Mouse (Mus musculus) lung, embryonic 14.5 days (tissue): Measurements from ENCODE around the gene Elmod3. TPM values are rescaled to one million over a fixed set of nuclear protein-coding genes. Genes with fewer than 3 reads are reported as not detected.
A peak's percentile ranks its signal among the peaks of the same experiment; 100 is the strongest.

Experiments used
- ATAC-seq: fragments of 200-750 bp; cut with Nextera tagmentation; 2 replicates; pipeline ENCODE4 v1.8.0; 2017; ENCODE audit warnings: mild to moderate bottlenecking, moderate TSS enrichment, moderate library complexity; ENCODE audit not compliant: insufficient read depth
- DNase-seq: peaks from one replicate; pipeline ENCODE4 v3.0.0-alpha.2; 2015
- H3K27ac ChIP-seq: fragments of 300-500 bp; sonication (generic); 2 replicates; pipeline ENCODE4 v1.5.1; 2014; ENCODE audit warnings: low read depth, mild to moderate bottlenecking, moderate library complexity
- H3K27me3 ChIP-seq: fragments of 300-500 bp; sonication (generic); 2 replicates; pipeline ENCODE4 v1.6.1; 2014; ENCODE audit warnings: low read length, control low read depth; ENCODE audit not compliant: insufficient read depth
- H3K36me3 ChIP-seq: fragments of 300-500 bp; sonication (generic); 2 replicates; pipeline ENCODE4 v1.6.1; 2014; ENCODE audit warnings: control low read depth; ENCODE audit not compliant: insufficient read depth
- H3K4me1 ChIP-seq: fragments of 300-500 bp; sonication (generic); 2 replicates; pipeline ENCODE4 v1.6.1; 2014; ENCODE audit warnings: antibody characterized with exemption, control low read depth; ENCODE audit not compliant: insufficient read depth
- H3K4me2 ChIP-seq: fragments of 300-500 bp; sonication (generic); 2 replicates; pipeline ENCODE4 v1.6.1; 2014; ENCODE audit warnings: mild to moderate bottlenecking
- H3K4me3 ChIP-seq: fragments of 300-500 bp; sonication (generic); 2 replicates; pipeline ENCODE4 v1.5.1; 2014; ENCODE audit warnings: low read depth, low read length
- H3K9ac ChIP-seq: fragments of 300-500 bp; sonication (generic); 2 replicates; pipeline ENCODE4 v1.6.1; 2014
- H3K9me3 ChIP-seq: fragments of 300-500 bp; sonication (generic); 2 replicates; pipeline ENCODE4 v1.6.1; 2016; ENCODE audit warnings: low read depth, low read length, control low read depth
- CTCF ChIP-seq: IDR thresholded peaks from 2 replicates; pipeline ENCODE4 v1.5.1; 2016; ENCODE audit warnings: antibody characterized with exemption, low read depth
- WGBS: fragments of 180-500 bp; shearing (Covaris S2); extraction: QIAGEN DNeasy Blood & Tissue Kit; methylation state at CpG from one replicate; pipeline ENCODE4 v1.1.7; 2014; 5-methylcytosine and 5-hydroxymethylcytosine counted together
- polyA plus RNA-seq: library from polyadenylated mRNA; unstranded; fragments of >200 nt; fragmentation: Nextera tagmentation; extraction: Ambion mirVana; gene quantifications from 2 replicates; pipeline ENCODE4 v1.2.1, GENCODE M21; 2014

Gene Elmod3
- polyA plus RNA-seq: 15.9 and 16.2 TPM in 2 replicates

DNA sequence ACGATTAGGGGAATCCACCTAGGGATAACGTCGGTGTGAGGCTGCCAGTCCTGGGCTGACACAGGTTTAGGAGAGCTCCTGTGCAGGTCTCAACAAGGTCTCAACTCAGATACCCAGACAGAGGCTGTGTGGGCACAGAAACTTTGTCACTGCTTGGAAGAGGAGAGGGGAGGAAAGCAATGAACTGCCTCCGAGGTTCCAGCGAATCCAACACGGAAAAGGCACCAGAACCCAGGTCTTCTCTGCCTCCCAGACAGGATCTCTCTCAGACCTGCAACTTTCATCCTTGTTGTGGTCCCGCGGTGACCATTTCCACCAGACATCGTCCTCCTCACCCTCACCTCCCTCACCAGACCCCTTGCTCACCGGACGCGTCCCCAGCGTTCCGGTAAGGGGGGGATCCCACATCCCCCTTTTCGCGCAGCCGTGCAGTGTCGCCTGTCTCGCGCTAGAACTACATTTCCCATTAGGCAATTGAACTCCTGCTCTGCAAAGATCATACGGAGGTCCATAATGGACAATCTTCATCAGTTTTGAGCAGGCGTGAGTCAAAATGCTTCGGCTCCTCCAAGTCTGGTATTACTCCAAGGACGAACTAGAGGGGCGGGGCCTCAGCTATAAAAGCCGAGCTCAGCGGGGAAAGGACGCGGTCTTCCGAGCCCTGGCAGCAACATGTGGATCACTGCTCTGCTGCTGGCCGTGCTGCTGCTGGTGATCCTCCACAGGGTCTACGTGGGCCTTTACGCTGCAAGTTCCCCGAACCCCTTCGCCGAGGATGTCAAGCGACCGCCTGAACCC, at the start of gene Elmod3, which contains the start of gene Retsat:
Gene Elmod3 (minus strand): TSS at position 458 of the 798 bp plus-strand sequence.
Gene Retsat (plus strand): TSS at position 520 of the 798 bp plus-strand sequence.
- H3K9ac ChIP-seq: peak within 1 kb of the TSS; percentile 64
- H3K4me3 ChIP-seq: peak within 1 kb of the TSS; percentile 65
- peak; percentile 90 for ATAC-seq
- under 1% methylated on average over 38 of the region's 38 CpGs for WGBS
- no peaks in the 10 kb centered on the region for H3K9me3 ChIP-seq
- 0 out of 2 replicates have a peak, but pooled peaks cover 2% of the 10 kb centered on the region for H3K36me3 ChIP-seq
- H3K4me1 ChIP-seq: 0 out of 2 replicates have a peak, but pooled peaks cover 10% of the 10 kb centered on the region
- peak within 1 kb of the TSS; percentile 85 for H3K27ac ChIP-seq
- peak; percentile 99 for DNase-seq
- H3K27me3 ChIP-seq: no peaks in the 10 kb centered on the region
- H3K4me2 ChIP-seq: peak within 1 kb of the TSS; percentile 79
- TF ChIP-seq CTCF: no peak

DNA sequence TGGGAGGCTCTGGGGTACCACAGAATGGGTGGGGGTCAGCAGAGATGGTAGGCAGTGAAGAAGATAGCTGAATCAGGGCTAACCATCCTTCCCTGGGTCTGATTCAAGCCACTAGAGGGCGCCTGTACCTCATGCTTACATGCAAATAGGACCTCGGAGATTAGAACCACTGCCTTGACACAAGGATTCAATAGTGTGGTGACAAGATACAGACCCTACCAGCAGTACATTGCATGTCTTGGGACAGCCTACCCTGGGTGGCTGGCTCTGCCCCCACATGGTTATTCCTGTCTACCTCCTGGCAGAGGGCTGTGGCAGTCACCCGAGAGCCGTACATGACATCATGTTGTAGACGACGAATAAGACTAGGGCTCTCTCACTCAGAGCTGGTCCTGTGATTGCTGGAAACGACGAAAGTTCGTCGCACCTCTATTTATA, 49.2 kb upstream of the Elmod3 start:
- no peak overlapping the region for H3K4me3 ChIP-seq
- H3K4me1 ChIP-seq: no peaks in the 10 kb centered on the region; the same call in 1 of the 2 replicates
- H3K27me3 ChIP-seq: no peaks in the 10 kb centered on the region
- H3K9ac ChIP-seq: no peak overlapping the region
- TF ChIP-seq CTCF: peak; percentile 91
- H3K9me3 ChIP-seq: no peaks in the 10 kb centered on the region
- peak; percentile 90 for DNase-seq
- peak; percentile 74; the same call in 1 of the 2 replicates for ATAC-seq
- H3K4me2 ChIP-seq: no peak overlapping the region
- H3K36me3 ChIP-seq: peaks cover 5% of the 10 kb centered on the region; the same call in 1 of the 2 replicates
- 44% methylated on average over 10 of the region's 10 CpGs for WGBS
- no peak overlapping the region for H3K27ac ChIP-seq

DNA sequence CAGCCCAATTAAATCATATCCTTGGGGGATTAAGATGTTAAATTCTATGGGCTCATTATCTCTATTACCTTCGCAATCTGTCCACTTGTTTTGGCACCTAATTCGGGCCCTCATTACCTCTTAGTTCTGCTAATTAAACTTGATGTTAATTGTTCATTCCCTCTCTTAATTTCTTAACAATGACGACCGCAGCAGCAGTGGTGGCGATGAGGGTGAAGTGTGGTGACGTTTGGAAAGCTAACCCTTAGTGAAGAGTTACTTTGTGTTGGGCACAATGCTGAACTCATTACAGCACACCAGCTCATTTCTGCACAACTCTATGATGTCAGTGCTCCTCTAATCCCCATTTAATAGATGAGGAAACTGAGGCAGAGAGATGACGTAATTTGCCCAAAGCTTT, 47.2 kb upstream of the Elmod3 start:
- no peak overlapping the region for H3K4me3 ChIP-seq
- no peak overlapping the region for H3K27ac ChIP-seq
- DNase-seq (no peak), ATAC-seq (no peak)
- H3K36me3 ChIP-seq: peaks cover 5% of the 10 kb centered on the region; the same call in 1 of the 2 replicates
- H3K4me2 ChIP-seq: no peak overlapping the region
- H3K9ac ChIP-seq: no peak overlapping the region
- 89% methylated on average over 7 of the region's 7 CpGs for WGBS
- no peaks in the 10 kb centered on the region for H3K9me3 ChIP-seq
- TF ChIP-seq CTCF: no peak
- no peaks in the 10 kb centered on the region for H3K27me3 ChIP-seq
- H3K4me1 ChIP-seq: no peaks in the 10 kb centered on the region; the same call in 1 of the 2 replicates

DNA sequence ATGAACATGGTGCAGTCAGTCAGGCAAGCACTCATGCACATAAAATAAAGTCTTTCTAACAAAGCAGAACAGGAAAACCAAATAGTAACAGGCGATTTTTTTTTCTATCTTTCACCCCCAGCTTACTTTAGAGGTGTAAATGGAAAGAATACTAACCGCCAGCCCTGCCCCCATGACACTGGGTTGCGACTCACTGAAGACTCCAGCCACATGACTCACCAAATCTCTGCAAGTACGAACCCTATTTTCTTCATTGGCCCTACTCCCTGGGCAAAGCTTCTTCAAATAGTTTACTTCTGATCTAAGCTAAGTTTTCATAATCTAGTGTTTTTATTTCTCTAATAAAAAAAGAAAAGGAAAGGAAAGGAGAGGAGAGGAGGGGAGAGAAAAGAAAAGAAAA, 46.4 kb upstream of the Elmod3 start:
- no peak overlapping the region for H3K9ac ChIP-seq
- H3K27me3 ChIP-seq: no peaks in the 10 kb centered on the region
- WGBS: 70% methylated on average over 4 of the region's 4 CpGs

DNA sequence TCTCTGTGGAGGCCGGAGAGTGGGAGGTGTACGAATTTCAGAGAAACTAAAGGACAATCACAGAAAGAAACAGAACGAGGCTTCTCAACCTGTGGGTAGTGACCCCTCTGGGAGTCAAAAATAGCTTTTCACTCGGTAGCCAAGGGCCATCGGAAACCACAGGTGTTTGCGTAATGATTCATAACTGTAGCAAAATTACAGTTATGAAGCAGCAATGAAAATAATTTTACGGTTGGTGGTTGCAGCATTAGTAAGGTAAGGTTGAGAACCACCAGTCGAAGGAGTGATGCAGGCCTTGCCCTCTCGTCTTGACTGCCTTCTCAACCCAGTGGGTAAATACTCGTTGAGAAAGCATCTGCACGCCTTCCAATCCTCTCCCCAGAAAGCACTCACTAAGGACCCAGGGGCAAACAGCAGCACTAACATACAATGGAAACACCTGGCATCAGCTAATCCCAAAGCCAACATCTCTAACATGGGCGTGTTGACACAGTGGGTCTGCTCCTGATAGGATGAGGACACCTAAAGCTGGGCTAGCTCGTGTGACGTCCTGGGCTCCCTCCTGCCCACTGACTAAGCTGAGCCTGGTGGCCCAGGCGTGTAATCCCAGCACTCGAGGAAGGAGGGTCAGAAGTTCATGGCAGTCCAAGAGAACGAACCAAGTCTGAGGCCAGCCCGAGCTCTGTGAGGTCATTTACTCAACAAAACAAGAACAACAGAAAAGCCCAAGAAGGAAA, 43.2 kb upstream of the Elmod3 start:
- no peak for TF ChIP-seq CTCF
- DNase-seq (peak; percentile 26), ATAC-seq (peak; percentile 57)
- Histone ChIP-seq H3K27me3 (no peaks in the 10 kb centered on the region), H3K4me1 (no peaks in the 10 kb centered on the region), H3K36me3 (no peaks in the 10 kb centered on the region), H3K4me2 (no peak overlapping the region), H3K9ac (no peak overlapping the region), H3K9me3 (no peaks in the 10 kb centered on the region), H3K27ac (peak overlapping the region; percentile 48), H3K4me3 (no peak overlapping the region)
- WGBS: 64% methylated on average over 18 of the region's 18 CpGs

More for the DNA sequence above, 46.4 kb upstream of the Elmod3 start:
- ATAC-seq: no peak
- no peaks in the 10 kb centered on the region for H3K4me1 ChIP-seq
- no peak overlapping the region for H3K4me2 ChIP-seq
- TF ChIP-seq CTCF: no peak
- H3K9me3 ChIP-seq: no peaks in the 10 kb centered on the region
- no peak overlapping the region for H3K27ac ChIP-seq
- no peak overlapping the region for H3K4me3 ChIP-seq
- H3K36me3 ChIP-seq: peaks cover 5% of the 10 kb centered on the region; the same call in 1 of the 2 replicates
- DNase-seq: no peak

DNA sequence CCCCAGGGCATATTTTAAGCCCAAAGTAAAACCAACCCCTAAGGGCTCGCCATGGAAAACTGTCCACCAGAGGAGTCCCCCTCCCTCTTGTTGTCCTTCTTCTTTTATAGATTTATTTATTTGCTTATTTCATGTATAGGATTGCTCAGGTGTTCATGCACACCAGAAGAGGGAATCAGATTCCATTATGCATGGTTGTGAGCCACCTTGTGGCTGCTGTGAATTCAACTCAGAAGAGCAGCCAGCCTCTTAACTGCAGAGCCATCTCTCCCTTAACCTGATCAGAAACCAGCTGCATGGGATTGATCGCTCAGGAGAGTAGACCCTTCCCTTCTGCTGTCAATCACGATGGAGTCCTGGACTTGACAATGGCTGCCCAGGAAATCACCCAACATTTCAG, 38.7 kb upstream of the Elmod3 start:
- Histone ChIP-seq H3K4me3 (no peak overlapping the region), H3K4me2 (no peak overlapping the region), H3K9ac (no peak overlapping the region), H3K36me3 (peaks cover 15% of the 10 kb centered on the region), H3K27ac (no peak overlapping the region), H3K4me1 (no peaks in the 10 kb centered on the region), H3K27me3 (no peaks in the 10 kb centered on the region), H3K9me3 (no peaks in the 10 kb centered on the region)
- DNase-seq (no peak), ATAC-seq (no peak)
- WGBS: 76% methylated on average over 3 of the region's 3 CpGs
- peak; percentile 37 for TF ChIP-seq CTCF
